Mouse (Mus musculus) erythroblast, embryonic 14.5 days (primary cell): ENCODE measurements around the gene Styxl1.

Experiments
- GATA1 ChIP-seq: IDR thresholded peaks from 2 replicates; pipeline ENCODE4 v1.6.1; 2012; ENCODE audit warnings: low read length, inconsistent platforms, mixed read lengths
- TAL1 ChIP-seq: IDR thresholded peaks from 3 replicates; pipeline ENCODE4 v1.6.1; 2012; ENCODE audit warnings: low read length, inconsistent platforms, mixed read lengths

- no peak for TF ChIP-seq GATA1
- TF ChIP-seq TAL1 = no peak
These were observed 29.1 kb upstream of the Styxl1 start for GRCm38 (mm10) chr5:135807263-135807637.
